Mouse (Mus musculus) spleen, postnatal 14 days (tissue): ENCODE measurements around the gene Tas2r120.
"Not testable (repeated sequence)": the region's sequence is repeated elsewhere in the genome, so short reads cannot be mapped to it uniquely, and the experiment has no call there.

Source experiments
- DNase-seq, 2 experiments: peaks; one replicate each; pipeline ENCODE4 v3.0.0; 2021 to 2022; ENCODE audit warnings: low spot score in 2 of 2

Tas2r120 gene

DNA sequence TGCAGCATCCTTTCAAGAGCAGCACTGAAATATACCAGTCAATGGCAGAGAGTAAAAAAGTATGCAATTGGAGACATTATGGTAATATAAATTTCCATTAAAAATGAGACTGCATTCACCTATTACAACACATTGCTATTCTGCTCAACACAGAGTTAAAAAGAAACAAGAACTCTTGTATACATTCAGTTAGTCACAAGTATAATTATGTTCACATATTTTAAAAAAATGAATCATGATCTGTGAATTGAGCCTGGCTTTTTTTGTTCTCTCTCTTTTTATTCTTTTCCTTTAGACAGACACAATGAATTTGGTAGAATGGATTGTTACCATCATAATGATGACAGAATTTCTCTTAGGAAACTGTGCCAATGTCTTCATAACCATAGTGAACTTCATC is at the start of gene Tas2r120:
Gene Tas2r120 (plus strand): TSS at position 301 of the 400 bp plus-strand sequence.
- DNase-seq = no peak

DNA sequence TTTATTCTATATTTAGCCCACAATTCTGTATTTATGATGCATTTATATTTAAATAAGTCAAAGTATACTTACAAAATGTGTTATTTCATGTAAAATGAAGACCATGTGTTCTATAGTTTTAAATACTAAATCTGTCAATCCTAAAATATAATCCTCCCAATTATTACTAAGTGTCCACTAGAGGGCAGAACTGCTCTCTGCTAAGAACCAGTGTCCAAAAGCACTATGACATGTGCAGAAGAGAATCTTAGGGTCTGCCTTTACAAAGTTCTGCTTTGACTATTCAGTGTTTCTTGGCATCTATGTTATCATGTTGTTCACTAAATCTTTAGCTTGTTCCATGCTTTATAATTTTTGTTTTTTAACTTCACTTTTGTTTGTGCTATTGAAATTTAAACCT is 7.4 kb upstream of the Tas2r120 start:
- no peak for DNase-seq

DNA sequence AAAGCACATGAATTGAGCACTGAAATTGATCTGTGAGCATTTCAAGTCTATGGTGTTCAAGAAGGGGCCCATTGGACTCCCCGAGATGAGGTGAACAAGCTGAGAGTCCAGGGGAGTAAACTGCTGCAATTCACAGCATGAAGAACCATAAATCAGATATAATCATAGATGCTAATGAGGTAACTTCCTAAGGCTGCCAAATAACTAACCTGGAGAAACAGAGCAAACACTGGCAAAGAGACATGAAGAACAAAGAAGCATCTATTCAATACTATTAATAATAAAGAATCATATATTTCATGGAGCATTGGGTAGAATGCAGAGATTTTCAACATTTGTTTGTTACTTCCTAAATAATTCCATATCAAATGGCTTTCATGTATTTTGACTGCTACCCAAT is 5.3 kb upstream of the Tas2r120 start, which contains the start of gene A630073D07Rik:
Gene A630073D07Rik (minus strand): TSS at position 101 of the 400 bp plus-strand sequence.
- no peak for DNase-seq

DNA sequence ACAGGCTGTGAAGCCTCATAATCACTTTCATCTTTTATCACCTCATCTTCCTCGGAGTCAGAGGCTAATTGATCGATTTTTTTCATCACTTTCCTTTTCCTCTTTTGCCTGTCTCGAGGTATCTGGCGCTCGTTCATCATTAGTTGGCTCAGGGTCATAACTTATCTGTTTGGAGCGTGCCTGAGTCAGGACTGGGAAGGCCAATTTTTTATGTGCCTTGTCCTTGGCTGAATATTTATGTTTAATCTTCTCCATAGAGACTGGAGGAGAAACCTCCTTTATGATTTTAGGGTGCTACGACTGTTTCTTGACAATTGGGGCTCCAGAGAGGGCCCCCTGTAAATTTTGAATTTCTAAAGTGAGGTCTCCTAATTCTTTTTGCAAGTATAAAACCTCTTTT is 34.8 kb downstream of the Tas2r120 start:
- not testable (repeated sequence) for DNase-seq

DNA sequence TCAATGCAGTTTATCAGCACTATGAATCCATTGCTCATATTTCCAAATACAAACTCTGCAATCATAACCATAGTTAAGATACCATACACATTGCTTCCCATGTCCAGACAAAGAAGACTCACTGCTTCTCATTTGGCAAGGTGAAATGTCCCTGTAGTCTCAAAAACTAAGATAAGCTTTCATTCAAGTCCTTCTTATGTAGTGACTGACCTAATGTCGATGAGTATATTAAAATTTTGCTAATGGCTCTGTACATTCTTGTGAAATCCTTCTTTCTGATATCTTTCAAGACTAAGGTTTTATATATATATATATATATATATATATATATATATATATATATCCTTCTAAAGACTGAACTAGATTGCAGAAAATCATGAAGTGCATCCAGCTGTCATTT is 44.2 kb downstream of the Tas2r120 start, which contains the start of gene Tas2r121:
Gene Tas2r121 (minus strand): TSS at position 101 of the 400 bp plus-strand sequence.
- DNase-seq = no peak
